Mouse (Mus musculus) c-Kit-positive CD71-positive TER-119-positive erythroid progenitor cells, embryonic 14.5 days (primary cell): ENCODE measurements around the gene Olfr720.

Experiments
- DNase-seq: peaks from one replicate; pipeline ENCODE4 v3.0.0-alpha.2; 2013; ENCODE audit warnings: low spot score

Gene Olfr720

GRCm38 (mm10) chr14:14186738-14187137 is at the start of gene Olfr720:
TSS of gene Olfr720 (minus strand) at chr14:14186838.
- no peak for DNase-seq
